Mouse (Mus musculus) cerebellum, adult 11 months (tissue): ENCODE measurements around the gene Naaladl2.
A peak's percentile ranks its signal among the peaks of the same experiment; 100 is the strongest.
"Not testable (repeated sequence)": the region's sequence is repeated elsewhere in the genome, so short reads cannot be mapped to it uniquely, and the experiment has no call there.

Source experiments
- DNase-seq: peaks from one replicate; pipeline ENCODE4 v3.0.0; 2022

The Naaladl2 gene

DNA sequence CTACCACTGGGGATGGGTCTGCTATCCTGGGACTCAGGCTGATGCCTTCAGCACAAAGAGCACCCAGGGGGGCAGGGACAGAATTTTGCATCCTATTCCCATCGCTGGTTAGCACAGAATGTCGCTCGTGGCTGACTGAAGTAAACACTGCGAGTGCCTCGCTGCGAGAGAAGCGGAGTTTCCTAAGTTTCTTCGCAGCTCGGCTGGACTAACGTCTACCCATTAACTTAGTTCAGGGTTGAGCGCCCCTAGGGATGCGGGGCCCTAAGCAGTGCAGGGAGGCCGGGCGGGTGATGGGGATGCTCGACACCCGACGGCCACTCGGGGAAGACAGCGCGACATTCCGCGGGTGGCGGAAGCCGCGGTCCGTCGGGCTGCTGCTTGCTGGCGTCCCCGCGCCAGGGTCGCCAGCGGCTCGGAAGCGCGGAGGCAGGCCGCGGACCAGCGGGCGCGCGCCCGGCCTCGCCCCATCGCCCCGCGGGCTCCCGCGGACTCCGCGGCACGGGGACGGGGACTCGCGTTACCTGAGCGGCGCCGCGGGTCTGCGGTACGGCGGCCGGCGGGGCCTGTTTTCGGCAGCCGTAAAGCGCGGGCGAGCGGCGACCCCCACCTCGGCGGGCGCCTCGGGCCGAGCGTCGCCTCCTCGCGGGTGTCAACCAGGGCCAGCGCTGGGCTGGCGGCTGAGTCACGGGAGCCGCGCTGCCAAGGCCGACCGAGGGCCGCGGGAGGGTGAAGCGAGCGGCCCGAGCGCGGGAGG lies at the start of gene Naaladl2:
Naaladl2 (minus strand) TSS at position 707 of the 757 bp plus-strand sequence.
- DNase-seq, result peak; percentile 73

DNA sequence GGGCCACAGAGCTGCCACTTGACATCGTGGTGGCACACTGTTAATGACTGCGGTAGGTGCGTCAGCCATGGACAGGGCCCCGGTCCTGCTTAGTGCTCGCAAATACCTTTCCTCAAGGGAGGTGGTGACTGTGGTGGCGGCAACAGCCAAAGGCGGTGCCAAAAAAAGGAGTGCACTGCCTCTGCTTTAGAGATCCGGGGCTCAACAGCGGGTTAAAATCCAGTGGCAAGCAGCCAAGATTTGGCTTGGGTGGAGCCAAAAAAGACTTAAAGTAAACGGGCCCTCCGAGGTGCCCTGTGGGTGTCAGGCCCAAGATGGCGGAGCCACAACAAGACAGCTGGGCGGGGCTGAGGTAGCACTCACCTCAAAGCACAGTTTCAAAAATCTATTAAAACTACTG lies 7.7 kb upstream of the Naaladl2 start:
- DNase-seq, result no peak

DNA sequence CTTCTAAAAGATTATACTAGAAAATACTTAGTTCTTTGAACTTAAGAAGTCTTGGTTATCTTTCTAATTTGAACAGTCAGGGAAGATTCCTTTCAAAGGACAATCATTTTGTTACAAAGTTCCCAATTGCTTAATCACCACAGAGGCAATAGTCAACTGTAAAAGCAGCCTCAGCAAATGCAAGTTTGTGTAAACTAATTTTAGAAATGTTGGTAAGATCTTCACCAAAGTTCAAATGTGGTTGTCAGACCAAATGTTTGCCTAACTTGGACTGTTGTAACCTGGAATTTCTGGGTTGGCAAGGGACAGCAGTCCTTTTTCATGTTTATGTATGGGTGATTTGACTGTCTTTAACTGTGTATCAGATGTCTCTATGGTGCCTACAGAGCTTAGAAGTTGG lies 3.2 kb upstream of the Naaladl2 start:
- no peak for DNase-seq

DNA sequence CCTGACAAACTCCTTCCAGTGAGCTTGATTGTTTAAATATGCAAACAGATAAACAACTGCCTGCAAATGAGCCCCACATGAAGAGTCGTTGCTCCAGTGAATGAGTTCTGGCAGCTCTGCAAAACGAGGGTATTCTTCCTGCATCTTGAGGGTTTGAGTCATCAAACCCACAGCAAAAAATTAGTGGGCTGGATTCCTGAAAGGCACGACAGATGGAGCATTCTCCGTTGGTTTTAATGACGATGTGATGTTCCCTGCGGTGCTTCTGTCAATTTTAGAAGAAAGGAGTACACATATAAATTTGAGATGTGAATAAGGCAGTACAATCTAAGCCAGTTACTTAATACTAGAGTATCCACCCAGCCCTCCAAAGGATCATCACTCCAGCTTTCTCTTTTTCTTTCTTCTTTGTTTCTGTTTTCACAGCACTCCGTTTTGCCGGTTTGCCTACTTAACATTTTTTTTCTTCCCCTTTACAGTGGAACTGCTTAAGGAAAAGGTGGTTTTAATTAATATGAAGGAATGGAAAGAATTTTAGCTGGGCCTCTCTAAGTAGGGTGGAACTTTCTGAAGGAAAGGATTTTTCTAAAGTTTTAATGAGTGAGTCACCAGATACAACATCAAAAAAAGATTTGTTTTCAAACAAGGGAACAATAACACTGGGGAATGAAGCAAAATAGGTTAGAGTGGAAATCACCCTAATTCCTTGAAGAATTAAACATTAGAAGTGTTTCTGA lies 1.1 kb upstream of the Naaladl2 start:
- peak; percentile 27 for DNase-seq

DNA sequence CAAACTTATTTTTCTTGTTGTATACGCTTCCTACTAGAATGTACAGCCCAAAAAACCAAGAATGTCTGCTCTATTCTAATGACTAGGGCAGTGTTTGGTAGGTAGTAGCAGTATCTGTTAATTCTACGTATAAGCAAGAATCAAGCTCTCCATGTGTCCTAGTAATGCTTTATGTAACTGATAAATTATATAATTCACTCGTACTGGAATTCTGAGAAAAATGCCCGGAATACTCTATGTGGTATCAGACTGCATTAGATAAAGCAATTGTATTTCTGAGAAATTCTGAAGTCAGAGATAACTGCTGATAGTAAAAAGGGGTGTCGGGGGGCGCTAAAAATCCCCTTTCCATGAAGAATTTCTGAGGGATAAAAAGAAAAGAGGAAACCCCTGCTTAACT lies 950 bp downstream of the Naaladl2 start:
- no peak for DNase-seq

DNA sequence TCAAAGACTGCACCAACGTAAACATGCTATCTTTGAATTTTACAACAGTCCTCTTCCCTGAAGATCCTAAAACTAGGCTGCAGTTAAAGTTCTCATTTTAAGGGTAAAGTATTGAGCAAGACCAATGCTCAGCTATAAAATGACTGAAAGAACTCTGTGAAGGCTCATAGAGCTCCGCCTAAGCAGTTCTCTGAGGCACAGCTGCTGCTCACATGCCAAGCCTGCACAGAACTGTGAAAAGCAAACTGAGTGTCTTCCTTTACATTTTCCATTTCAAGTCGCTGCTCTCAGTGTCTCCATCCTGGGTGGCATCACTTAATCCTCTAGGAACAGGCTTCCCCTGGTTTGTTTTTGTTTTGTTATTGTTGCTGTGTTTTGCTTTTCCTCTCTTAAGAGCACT lies 12.2 kb downstream of the Naaladl2 start:
- DNase-seq, result no peak

DNA sequence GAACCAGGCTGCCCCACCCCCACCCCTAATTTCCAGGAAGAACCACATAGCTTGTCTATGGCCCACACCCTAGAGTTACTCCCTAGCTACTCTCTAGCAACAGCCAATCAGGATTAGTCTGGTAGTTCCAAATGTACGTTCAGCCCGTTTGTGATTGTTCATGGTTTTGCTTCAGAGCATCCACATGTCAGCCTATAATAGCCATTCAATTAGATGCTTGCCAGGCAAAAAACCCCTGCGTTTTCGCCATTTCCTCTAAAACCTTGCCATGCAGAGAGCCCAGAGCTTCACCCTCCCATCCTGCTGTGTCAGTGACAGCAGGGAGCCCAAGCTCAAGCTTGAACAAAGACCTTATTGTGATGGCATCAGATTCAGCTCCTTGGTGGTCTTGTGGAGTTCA lies 16.2 kb downstream of the Naaladl2 start:
- DNase-seq, result no peak

DNA sequence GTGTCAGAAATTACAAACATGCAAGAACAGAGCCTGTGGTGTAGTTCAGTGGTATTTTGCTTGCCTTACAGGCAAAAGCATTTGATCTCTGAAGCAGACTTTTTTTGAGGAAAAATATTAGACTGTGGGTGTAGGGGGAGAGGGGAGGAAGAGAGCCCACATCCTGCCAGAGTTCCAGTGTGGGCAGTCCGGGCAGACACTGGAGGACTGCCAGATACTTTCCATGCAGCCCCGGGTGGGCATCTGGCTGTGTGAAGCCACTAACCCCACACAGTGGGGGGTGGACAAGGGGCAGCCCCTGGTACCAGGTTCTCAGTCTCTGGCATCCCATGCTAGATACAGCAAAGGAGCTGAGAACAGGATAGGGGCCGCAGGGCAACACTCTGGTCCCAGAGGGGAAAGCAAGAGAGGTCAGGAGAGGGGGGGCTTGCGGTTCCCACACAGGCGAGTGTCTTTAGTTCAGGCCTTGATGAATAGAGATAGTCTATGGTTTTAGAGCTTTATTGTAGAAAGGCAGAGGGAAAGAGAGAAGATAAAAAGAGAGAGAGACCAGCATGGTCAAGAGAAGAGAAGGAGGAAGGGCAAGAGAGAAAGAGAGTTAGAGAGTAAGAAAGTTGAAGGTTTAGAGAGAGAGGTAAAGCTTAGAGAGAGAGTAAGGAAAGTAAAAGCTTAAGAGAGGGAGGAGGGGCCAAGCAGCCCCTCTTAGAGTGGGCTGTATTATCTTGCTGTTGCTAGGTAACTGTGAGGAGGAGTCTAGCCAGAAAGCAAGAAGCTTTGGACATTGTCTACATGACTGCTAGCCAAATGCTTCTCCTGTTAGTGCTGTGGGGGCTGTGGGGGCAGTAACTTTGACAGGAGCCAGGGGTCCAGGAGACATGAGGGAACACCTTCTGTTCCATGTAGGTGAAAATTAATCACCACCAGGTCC lies 18.9 kb downstream of the Naaladl2 start:
- DNase-seq, result no peak

DNA sequence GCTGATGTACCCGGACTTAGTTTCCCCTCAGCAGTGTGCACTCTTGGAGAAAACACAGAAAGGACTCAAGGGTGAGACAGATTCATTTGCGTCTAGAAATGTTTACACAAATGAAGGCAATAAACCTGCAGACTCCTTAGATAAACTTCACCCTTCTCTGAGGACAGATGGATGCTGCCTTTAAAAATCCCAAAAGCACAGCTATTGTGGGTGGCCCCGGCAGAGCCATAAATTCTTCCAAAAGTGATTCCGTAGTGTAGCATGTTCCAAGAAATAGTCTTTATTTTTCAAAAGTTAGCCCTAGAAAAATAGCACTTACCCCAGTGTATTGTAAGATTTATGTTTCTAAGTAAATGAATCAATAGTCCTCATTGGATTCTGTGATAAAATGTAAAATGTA lies 31.0 kb downstream of the Naaladl2 start:
- DNase-seq, result no peak

DNA sequence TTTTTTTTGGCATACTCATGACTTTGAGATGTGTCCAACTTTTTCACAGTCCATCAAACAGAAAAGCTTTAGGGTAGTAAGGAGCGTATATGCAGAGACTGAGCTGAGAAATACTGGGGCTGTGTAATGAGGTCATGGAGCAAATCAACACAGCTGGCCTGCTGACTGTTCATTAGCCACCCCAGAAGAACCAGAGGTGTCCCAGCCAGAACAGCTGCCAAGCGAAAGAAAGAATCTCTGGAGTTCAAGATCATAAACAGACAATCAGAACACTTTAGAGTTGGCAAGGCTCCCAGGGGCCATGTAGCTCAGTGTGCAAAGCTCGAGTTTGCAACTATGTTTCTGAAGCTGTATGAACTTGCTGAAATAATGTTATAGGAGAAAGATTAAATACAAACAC lies 35.1 kb downstream of the Naaladl2 start:
- no peak for DNase-seq

DNA sequence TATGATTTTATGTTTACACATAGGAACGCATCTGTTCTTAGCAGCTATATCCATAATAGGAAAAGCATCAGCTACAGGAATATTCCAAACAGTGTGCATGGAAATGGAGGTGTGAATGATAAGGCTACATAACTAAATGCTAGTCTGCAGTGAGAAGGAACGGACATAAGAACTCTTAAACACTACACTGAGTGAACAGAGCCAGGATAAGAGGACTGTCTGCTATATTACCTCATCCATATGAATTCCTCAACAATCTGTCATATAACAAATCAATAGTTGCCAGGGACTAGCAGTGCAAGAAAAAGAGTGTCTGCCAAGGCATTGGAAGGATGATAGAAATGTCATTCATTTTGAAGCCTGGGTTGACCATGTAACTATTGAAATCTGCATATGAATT lies 51.1 kb downstream of the Naaladl2 start:
- no peak for DNase-seq

DNA sequence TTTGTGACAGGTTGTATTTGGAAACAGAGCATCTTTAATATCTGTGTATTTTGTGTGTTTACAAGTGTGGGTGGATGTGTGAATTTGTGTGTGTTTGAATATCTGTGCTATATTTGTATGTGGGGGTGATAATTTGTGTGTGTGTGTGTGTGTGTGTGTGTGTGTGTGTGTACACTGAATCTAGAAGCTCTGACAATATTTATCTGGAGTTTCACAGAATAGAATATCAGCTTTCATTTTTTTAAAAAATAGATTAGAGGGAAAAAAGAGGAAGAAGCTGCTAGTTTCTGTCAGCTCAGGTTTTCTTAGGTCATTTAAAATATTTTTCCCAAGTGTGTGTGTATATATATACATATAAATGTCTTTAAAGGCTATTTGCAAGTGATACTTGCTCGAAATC lies 68.3 kb downstream of the Naaladl2 start:
- no peak for DNase-seq

DNA sequence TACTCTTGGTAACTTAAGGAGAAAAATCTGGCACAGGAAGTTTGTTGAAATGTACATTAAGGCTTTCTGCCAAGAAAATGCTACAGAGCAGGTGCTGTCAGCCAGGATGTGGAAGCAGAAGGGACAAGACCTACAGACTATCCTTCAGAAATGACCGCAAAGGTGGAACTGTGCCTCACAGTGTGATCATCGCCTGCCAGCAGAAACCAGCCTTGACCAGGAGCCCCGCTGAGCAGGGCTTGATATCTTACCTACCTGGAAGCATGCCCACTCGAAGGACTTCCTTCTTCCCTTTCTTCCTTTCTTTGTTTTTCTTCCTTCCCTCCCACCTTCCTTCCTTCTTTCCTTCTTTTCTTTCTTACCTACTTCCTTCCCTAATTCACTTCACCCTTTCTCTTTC lies 69.8 kb downstream of the Naaladl2 start:
- DNase-seq, result peak; percentile 58

DNA sequence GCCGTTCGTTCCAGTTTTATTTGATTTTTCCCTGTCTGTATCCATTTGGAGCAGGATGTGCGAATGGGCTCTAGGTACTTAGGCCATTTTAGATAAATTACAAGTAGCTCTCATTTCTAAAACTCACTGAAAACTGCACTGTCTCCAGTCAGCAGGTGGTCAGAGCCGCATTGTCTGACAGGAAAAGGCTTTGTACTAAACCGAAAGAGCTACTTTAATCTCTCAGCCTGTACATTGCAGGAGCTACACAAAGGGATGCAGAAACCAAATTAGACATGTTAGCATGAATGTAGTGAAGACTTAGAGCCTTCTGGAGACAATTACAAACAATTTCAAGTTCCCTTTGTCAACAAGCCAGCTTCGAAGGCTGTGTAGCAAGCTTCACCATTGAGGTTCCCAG lies 70.2 kb downstream of the Naaladl2 start:
- no peak for DNase-seq

DNA sequence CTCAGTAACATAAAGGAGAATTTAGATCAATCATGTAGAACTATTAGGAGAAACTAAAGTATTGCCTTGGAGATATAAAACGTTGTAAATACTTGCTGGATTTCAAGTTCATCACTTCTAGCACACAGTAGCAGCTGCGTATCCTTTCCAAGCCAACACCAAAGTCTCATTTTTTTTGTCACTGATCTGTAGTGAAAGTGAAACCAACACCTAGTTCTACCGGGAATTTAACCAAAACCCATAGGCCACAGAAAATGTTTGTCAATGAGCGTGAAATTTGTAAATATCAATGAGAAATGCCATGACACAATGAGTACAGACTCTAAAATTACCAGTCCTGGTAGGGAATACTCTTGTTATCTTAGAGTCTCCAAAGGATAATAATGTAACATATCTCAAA lies 80.8 kb downstream of the Naaladl2 start:
- no peak for DNase-seq

DNA sequence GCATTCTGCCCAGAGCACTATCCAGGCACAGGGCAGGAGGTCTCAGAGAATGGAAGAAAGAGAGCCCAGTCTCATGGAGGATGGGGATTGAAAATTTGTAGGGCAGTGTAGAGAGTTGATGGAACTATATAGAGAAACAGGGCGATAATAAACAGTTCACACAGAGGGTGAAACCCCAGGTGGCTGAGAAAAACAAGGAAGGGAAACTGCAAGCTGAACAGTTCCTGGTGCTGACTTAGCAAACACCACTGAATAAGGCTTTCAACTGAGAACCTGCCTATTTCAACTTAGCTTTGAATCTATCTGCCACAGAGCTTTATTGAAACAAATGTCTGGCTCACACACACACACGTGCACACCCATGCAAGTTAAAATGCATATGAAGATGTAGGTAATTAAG lies 91.1 kb downstream of the Naaladl2 start:
- no peak for DNase-seq

DNA sequence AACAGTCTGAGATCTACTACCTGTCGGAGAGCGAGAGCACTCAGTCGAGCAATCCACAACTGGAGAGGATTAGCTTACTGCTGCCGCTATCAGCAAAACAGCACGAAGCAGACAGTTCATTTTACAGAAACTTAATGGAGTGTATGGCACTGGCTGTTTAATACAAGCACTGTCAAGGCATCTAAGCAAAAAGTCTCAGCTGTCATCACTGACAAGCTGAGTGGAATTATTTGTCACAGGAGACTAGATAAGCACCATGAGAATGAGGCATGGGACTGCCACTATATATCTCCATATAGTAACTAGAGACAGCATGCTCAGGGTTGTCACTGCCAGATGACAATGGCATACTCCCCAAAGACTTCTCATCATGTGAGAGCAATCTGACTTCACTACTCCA lies 124.1 kb downstream of the Naaladl2 start:
- no peak for DNase-seq

DNA sequence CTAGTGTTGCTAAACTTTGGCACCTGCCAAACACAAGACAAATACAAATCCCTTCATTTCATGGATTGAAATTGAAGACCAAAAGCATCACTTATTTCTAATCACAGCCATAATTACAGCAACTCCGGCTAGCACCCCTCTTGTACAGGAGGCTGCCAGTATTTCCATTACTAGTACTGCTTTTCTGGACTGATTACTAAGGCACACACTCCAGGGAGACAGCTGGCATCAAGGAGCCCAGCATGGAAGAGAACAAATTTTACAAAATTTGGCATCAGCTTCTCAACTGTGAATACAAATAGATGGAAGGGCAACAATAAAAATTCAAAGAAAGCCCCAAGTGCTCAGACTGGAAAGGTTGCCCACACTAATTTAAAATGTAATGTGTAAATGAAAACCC lies 133.3 kb downstream of the Naaladl2 start:
- peak; percentile 33 for DNase-seq

DNA sequence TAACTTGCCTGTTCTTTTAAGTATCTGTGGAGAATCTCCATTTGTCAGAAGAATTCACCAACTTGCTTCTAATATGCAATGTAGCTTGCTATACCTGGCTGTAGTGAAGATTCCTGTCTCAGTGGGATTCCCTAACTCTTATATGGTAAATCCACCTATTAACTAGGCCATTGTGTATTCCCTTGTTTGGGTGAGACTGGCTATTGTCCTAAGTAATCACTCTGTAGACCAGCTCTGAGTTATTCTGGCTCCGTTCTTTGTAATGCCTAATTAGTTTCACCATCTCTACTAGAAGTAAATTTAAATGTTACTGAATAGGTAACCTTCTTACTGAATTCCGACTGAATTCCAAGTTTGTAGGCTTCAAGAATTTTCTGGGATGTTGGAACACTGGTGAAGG lies 137.3 kb downstream of the Naaladl2 start:
- not testable (repeated sequence) for DNase-seq

DNA sequence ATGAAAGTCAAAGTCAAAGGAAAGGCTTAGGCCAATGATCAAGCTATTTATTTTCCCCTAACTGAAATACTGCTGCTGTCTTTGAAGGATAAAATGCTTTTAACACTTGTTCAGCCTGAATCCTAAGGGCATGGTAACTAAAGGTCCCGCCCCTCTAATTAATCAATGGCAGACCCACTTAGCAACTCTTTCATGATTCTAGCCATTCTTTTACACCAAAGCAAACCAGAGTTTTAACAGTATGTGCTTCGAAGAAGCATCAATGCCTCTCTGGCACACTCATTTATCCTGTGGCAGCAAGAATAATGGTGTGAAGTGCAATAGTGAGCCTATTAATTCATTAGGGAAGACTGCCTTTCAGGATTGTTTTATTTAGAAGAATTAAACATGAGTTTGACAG lies 151.5 kb downstream of the Naaladl2 start:
- DNase-seq, result no peak

DNA sequence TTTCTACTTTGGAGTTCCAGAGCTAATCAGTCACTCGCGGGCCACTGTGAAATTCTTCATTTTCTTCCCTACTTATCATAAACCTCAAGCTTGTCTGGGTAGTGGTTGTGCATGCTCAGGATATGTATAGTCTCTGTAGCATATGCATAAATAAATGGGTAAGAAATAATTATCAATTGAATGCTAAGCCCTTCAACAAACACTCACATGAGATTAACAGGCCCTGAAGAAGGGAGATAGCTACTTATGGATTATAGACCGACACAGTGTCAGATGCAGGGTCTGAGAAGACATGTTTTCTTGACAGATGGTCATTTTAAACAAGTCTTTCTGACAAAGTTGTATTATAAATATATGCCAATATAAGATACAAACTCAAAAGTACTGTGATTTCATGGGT lies 152.0 kb downstream of the Naaladl2 start:
- DNase-seq, result no peak

DNA sequence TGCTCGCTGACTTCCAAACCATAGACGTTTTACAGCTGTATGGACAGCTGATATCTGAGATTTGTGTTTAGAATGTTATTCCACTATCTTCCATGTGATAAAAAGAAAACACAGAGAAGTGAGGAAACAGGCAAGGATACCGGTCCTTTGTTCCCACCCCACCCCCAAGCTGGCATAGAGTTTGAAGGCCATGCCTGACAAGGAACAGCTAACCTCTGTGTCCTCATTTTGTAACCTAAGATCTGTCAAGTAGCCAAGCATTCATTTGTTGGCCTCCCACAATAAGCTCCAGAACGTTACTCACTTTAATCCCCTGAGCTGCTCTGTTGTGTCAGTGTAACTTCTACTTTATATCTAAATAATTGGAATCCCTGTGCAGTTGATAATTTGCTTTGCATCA lies 161.9 kb downstream of the Naaladl2 start:
- no peak for DNase-seq

DNA sequence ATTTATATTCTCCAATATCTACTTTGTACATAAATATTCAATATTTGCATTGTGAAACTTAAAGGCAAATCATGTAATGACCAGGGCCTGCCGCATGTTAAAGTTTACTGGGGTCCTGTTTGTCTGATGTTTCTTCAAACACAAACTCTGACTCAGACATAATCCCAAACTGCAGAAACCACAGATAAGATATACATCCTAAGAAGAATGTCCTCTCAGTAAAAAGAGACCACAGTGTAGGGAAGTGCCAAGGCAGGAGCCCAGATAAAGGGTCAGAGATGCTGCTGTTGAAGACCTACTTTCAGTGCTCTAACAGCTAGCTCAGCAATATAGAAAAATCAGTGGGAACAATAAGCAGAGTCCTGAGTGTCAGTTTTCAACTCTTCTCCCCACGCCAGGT lies 201.9 kb downstream of the Naaladl2 start:
- no peak for DNase-seq
